ENCODE assay signal across 8 mouse cellular contexts in genomic region chr1:91299707-91300426, GRCm38 (mm10). TPM values are rescaled to one million over a fixed set of nuclear protein-coding genes. Genes with fewer than 3 reads are reported as not detected.
DNase-seq lines count a peak whose midpoint lies in the region; ATAC-seq and TF ChIP-seq lines count a peak whose summit lies in the region.

No protein-coding gene starts in this region.

- peak; percentile 71 to 76 for DNase-seq in heart, adult 18-20 months
- DNase-seq in cerebellum, adult 9-10 months = peak; percentile 36
- DNase-seq in heart, postnatal 36 days = peak; percentile 50 to 51
- DNase-seq in lung, postnatal 0 days (ENCODE audit: low spot score) = peak; percentile 58
- no peak for DNase-seq in frontal cortex, postnatal 25 days (ENCODE audit: low spot score in 2 of 2)
- DNase-seq in layer of hippocampus, adult 8-10 months (ENCODE audit: low spot score in 2 of 2) = no peak
- DNase-seq in layer of hippocampus, adult 18-20 months (ENCODE audit: low spot score in 2 of 2) = no peak

- H3K27ac ChIP-seq in heart, embryonic 11.5 days (ENCODE audit: low read depth, low read length) = no peak overlapping the region
- peak overlapping the region; percentile 0; the same call in 1 of the 2 replicates for H3K27ac ChIP-seq in lung, postnatal 0 days (ENCODE audit: low read length)

- no peak overlapping the region for H3K4me2 ChIP-seq in heart, embryonic 11.5 days
- no peak overlapping the region for H3K4me2 ChIP-seq in lung, postnatal 0 days (replicated peaks; ENCODE audit: low read depth, low read length)

- H3K36me3 ChIP-seq in heart, embryonic 11.5 days (ENCODE audit: control insufficient read depth, insufficient read depth, low read length) = peaks cover 4% of the 10 kb centered on the region; the same call in 1 of the 2 replicates
- no peaks in the 10 kb centered on the region for H3K36me3 ChIP-seq in lung, postnatal 0 days (ENCODE audit: insufficient read depth, low read length)

- no peak for TF ChIP-seq CTCF in lung, postnatal 0 days (IDR thresholded peaks at IDR 0.05)

- WGBS in heart, embryonic 11.5 days (ENCODE audit: insufficient replicate concordance) = 88% methylated on average over 5 of the region's 5 CpGs
- WGBS in lung, postnatal 0 days = 54% methylated on average over 5 of the region's 5 CpGs

- no peak for ATAC-seq in heart, embryonic 11.5 days (replicated peaks; ENCODE audit: insufficient number of reproducible peaks, low FRiP score, low TSS enrichment)
- ATAC-seq in lung, postnatal 0 days = no peak

- H3K4me1 ChIP-seq in heart, embryonic 11.5 days (ENCODE audit: control insufficient read depth, insufficient read depth, low read length) = peaks cover 2% of the 10 kb centered on the region
- no peaks in the 10 kb centered on the region for H3K4me1 ChIP-seq in lung, postnatal 0 days (ENCODE audit: insufficient read depth, low read depth, low read length)

- no peaks in the 10 kb centered on the region for H3K27me3 ChIP-seq in heart, embryonic 11.5 days (ENCODE audit: control insufficient read depth, insufficient read depth, low read length)
- H3K27me3 ChIP-seq in lung, postnatal 0 days (replicated peaks; ENCODE audit: insufficient read depth, low read length) = no peaks in the 10 kb centered on the region

- no peak overlapping the region for H3K9ac ChIP-seq in heart, embryonic 11.5 days (ENCODE audit: low read depth, low read length)
- H3K9ac ChIP-seq in lung, postnatal 0 days (replicated peaks; ENCODE audit: low read depth) = no peak overlapping the region

- no peak for TF ChIP-seq EP300 in lung, postnatal 0 days (IDR thresholded peaks at IDR 0.05)

- intact Hi-C loops in heart, postnatal 36 days (cut with DNase I) = loop anchor here (2.0 kb wide), 1 partner anchor 51 kb away; no protein-coding TSS in a partner anchor

- H3K4me3 ChIP-seq in heart, embryonic 11.5 days (ENCODE audit: low read depth, low read length) = no peak overlapping the region
- H3K4me3 ChIP-seq in lung, postnatal 0 days (ENCODE audit: low read depth, low read length) = no peak overlapping the region

- H3K9me3 ChIP-seq in heart, embryonic 11.5 days (replicated peaks; ENCODE audit: control insufficient read depth, low read length) = no peaks in the 10 kb centered on the region
- no peaks in the 10 kb centered on the region for H3K9me3 ChIP-seq in lung, postnatal 0 days (ENCODE audit: low read length)

RNA-seq across cellular contexts. Expression of gene Scly, which starts 1.7 kb away (rescaled TPM):
- total RNA-seq in heart, adult 18-20 months (2021) = 10 to 100 TPM; 15.9 to 18.7 TPM
- 12.6 and 18.2 TPM in 2 replicates for polyA plus RNA-seq in heart, embryonic 11.5 days (2014; fragmentation: Nextera tagmentation; extraction: Ambion mirVana)
- 10 to 100 TPM; 13.9 to 15.1 TPM for total RNA-seq in heart, postnatal 36 days (2021)
- polyA plus RNA-seq in lung, postnatal 0 days (2015; fragmentation: Nextera tagmentation; extraction: Ambion mirVana) = 8.7 and 11.1 TPM in 2 replicates
- 10 to 100 TPM; 21.8 to 24.6 (median 22.2) TPM for total RNA-seq in layer of hippocampus, adult 8-10 months (2022)
- total RNA-seq in layer of hippocampus, adult 18-20 months (2021) = 10 to 100 TPM; 18.0 to 22.3 TPM

RNA-seq across cellular contexts. Expression of gene Espnl, which starts 22.0 kb away (rescaled TPM):
- not detected for total RNA-seq in heart, adult 18-20 months (2021)
- 0.06 and 0.17 TPM in 2 replicates for polyA plus RNA-seq in heart, embryonic 11.5 days (2014; fragmentation: Nextera tagmentation; extraction: Ambion mirVana)
- under 1 TPM in 1 of 2 experiments, not detected in 1; 0.05 TPM for total RNA-seq in heart, postnatal 36 days (2021)
- polyA plus RNA-seq in lung, postnatal 0 days (2015; fragmentation: Nextera tagmentation; extraction: Ambion mirVana) = not detected in 2 replicates
- total RNA-seq in layer of hippocampus, adult 8-10 months (2022) = under 1 TPM in 1 of 4 experiments, not detected in 3; 0.16 TPM
- total RNA-seq in layer of hippocampus, adult 18-20 months (2021) = under 1 TPM in 1 of 2 experiments, not detected in 1; 0.07 TPM

RNA-seq across cellular contexts. Expression of gene Ube2f, which starts 49.8 kb away (rescaled TPM):
- 10 to 100 TPM; 42.9 to 53.6 TPM for total RNA-seq in heart, adult 18-20 months (2021)
- 71.6 and 75.7 TPM in 2 replicates for polyA plus RNA-seq in heart, embryonic 11.5 days (2014; fragmentation: Nextera tagmentation; extraction: Ambion mirVana)
- 10 to 100 TPM; 45.1 to 50.0 TPM for total RNA-seq in heart, postnatal 36 days (2021)
- polyA plus RNA-seq in lung, postnatal 0 days (2015; fragmentation: Nextera tagmentation; extraction: Ambion mirVana) = 55.5 and 58.3 TPM in 2 replicates
- total RNA-seq in layer of hippocampus, adult 8-10 months (2022) = 10 to 100 TPM; 48.0 to 48.9 (median 48.6) TPM
- 10 to 100 TPM; 45.8 to 48.8 TPM for total RNA-seq in layer of hippocampus, adult 18-20 months (2021)

RNA-seq across cellular contexts. Expression of gene Klhl30, which starts 50.9 kb away (rescaled TPM):
- 10 to 100 TPM; 47.1 to 54.9 TPM for total RNA-seq in heart, adult 18-20 months (2021)
- 45.8 and 49.7 TPM in 2 replicates for polyA plus RNA-seq in heart, embryonic 11.5 days (2014; fragmentation: Nextera tagmentation; extraction: Ambion mirVana)
- 10 to 100 TPM; 36.6 to 48.8 TPM for total RNA-seq in heart, postnatal 36 days (2021)
- polyA plus RNA-seq in lung, postnatal 0 days (2015; fragmentation: Nextera tagmentation; extraction: Ambion mirVana) = 0.62 and 0.87 TPM in 2 replicates
- total RNA-seq in layer of hippocampus, adult 8-10 months (2022) = not detected
- total RNA-seq in layer of hippocampus, adult 18-20 months (2021) = under 1 TPM in 1 of 2 experiments, not detected in 1; 0.10 TPM

Comparison
In these comparisons a context has a peak if more than half of its experiments do, and no peak if none do; other contexts are left out.
1. DNase-seq: peak in heart, adult 18-20 months (2 of 2), cerebellum, adult 9-10 months (single experiment), heart, postnatal 36 days (2 of 2) and lung, postnatal 0 days (single experiment); none in frontal cortex, postnatal 25 days (0 of 2), layer of hippocampus, adult 8-10 months (0 of 2) and layer of hippocampus, adult 18-20 months (0 of 2).